Comparison of ENCODE assay signal across 12 mouse cellular contexts in genomic region chr2:110063131-110063530, GRCm38 (mm10). TPM values are rescaled to one million over a fixed set of nuclear protein-coding genes. Genes with fewer than 3 reads are reported as not detected.
A peak's percentile ranks its signal among the peaks of the same experiment; 100 is the strongest.
DNase-seq lines count a peak whose midpoint lies in the region; ATAC-seq lines count a peak whose summit lies in the region.
"Had no signal": no experiment of that assay in that cellular context is flagged by ENCODE, and none has a peak within 500 bp of the region (broad histone marks: within the 10 kb centered on the region; RNA-seq: fewer than 3 reads in every experiment).

No protein-coding gene starts in this region.

- no peak overlapping the region for H3K9ac ChIP-seq in hindbrain, embryonic 16.5 days (ENCODE audit: low read depth, low read length)

- H3K27ac ChIP-seq in hindbrain, embryonic 16.5 days (ENCODE audit: low read depth, low read length): no peak overlapping the region
- H3K27ac ChIP-seq: limb, embryonic 10.5 days had no signal

- no peak overlapping the region for H3K4me2 ChIP-seq in hindbrain, embryonic 16.5 days (ENCODE audit: low read length)

- no peaks in the 10 kb centered on the region for H3K27me3 ChIP-seq in hindbrain, embryonic 16.5 days (replicated peaks; ENCODE audit: control insufficient read depth, insufficient read depth, low read length)

- DNase-seq in gastrocnemius, adult 18-20 months (ENCODE audit: low spot score): peak; percentile 41
- DNase-seq in gastrocnemius, postnatal 10 days: no peak
- DNase-seq in layer of hippocampus, adult 11-12 months (ENCODE audit: low spot score): peak; percentile 5
- DNase-seq in layer of hippocampus, postnatal 10 days (ENCODE audit: low spot score in 2 of 2): no peak
- DNase-seq in 3T3-L1 (ENCODE audit: low read depth, low spot score): peak; percentile 72
- peak; percentile 24 for DNase-seq in MN1 (ENCODE audit: low spot score)
- DNase-seq in frontal cortex, postnatal 10 days (ENCODE audit: low spot score in 2 of 2): no peak
- DNase-seq: cerebellum, adult 8-10 months; gastrocnemius, postnatal 36 days; thymus, adult 18-20 months had no signal

- H3K4me1 ChIP-seq in hindbrain, embryonic 16.5 days (ENCODE audit: control insufficient read depth, insufficient read depth, low read depth, low read length): no peaks in the 10 kb centered on the region
- H3K4me1 ChIP-seq: limb, embryonic 10.5 days had no signal

- no peaks in the 10 kb centered on the region for H3K36me3 ChIP-seq in hindbrain, embryonic 16.5 days (ENCODE audit: control insufficient read depth, insufficient read depth, low read length)
- H3K36me3 ChIP-seq: limb, embryonic 10.5 days had no signal

- ATAC-seq in hindbrain, embryonic 16.5 days: no peak

- 95% methylated on average over 1 of the region's 1 CpGs for WGBS in hindbrain, embryonic 16.5 days

- no peaks in the 10 kb centered on the region for H3K9me3 ChIP-seq in hindbrain, embryonic 16.5 days (ENCODE audit: control insufficient read depth, low read length)
- H3K9me3 ChIP-seq: limb, embryonic 10.5 days had no signal

- no peak overlapping the region for H3K4me3 ChIP-seq in hindbrain, embryonic 16.5 days (ENCODE audit: low read length)
- H3K4me3 ChIP-seq: limb, embryonic 10.5 days had no signal

RNA-seq across cellular contexts. Expression of gene Ccdc34, which starts 45.5 kb away (rescaled TPM):
- total RNA-seq in gastrocnemius, adult 18-20 months (2021): 1 to 10 TPM; 2.4 to 2.8 TPM
- total RNA-seq in gastrocnemius, postnatal 10 days (2021): 10 to 100 TPM; 10.5 to 13.2 TPM
- 10 to 100 TPM; 24.3 to 25.5 TPM for total RNA-seq in layer of hippocampus, postnatal 10 days (2021)
- 26.0 and 27.7 TPM in 2 replicates for polyA plus RNA-seq in hindbrain, embryonic 16.5 days (2015; fragmentation: Nextera tagmentation; extraction: Ambion mirVana)

Comparison
In these comparisons a context has a peak if more than half of its experiments do, and no peak if none do; other contexts are left out.
1. DNase-seq: peak in gastrocnemius, adult 18-20 months (single experiment), layer of hippocampus, adult 11-12 months (single experiment), 3T3-L1 (single experiment) and MN1 (single experiment); none in gastrocnemius, postnatal 10 days (single experiment), layer of hippocampus, postnatal 10 days (0 of 2) and frontal cortex, postnatal 10 days (0 of 2).